In the genomic region with DNA sequence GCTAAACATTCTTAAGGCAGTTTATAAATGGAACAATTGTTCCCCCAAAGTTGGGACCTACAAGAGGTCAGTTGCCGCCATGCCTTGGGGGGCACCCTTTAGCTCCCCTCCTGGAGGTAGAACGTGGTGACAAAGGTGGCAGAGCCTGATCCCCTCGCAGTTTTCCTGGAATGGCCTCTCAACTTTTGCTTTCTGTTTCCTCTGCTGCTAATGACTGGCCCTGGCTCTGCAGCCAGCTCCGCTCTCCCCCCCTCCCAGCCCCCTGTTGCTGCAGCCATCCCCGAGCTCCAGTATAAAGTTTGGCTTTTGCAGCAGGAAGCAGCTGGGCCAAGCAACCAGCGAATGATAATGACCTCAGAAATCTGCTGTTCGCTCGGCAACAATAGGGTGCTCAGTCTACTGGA, we compare ENCODE assay signal across 8 mouse cellular contexts.
DNase-seq lines count a peak whose midpoint lies in the region; ATAC-seq and TF ChIP-seq lines count a peak whose summit lies in the region.

No protein-coding gene starts in this region.

- no peak for TF ChIP-seq POLR2A in cortical plate, adult 2 months (IDR thresholded peaks at IDR 0.05; ENCODE audit: extremely low read depth, insufficient read depth, low read length)

- peak overlapping the region; percentile 35; the same call in 1 of the 2 replicates for H3K27ac ChIP-seq in cortical plate, adult 2 months (ENCODE audit: insufficient read depth, low read length)
- peak overlapping the region; percentile 66 for H3K27ac ChIP-seq in intestine, embryonic 15.5 days
- H3K27ac ChIP-seq in liver, embryonic 12.5 days, result no peak overlapping the region
- H3K27ac ChIP-seq in neural tube, embryonic 11.5 days (ENCODE audit: low read depth, low read length), result peak overlapping the region; percentile 54; the same call in 1 of the 2 replicates

- H3K4me3 ChIP-seq in cortical plate, adult 2 months (ENCODE audit: insufficient read depth, low read length), result no peak overlapping the region
- H3K4me3 ChIP-seq in intestine, embryonic 15.5 days (replicated peaks), result peak overlapping the region; percentile 17; the same call in 1 of the 2 replicates
- peak overlapping the region; percentile 7; the same call in 1 of the 2 replicates for H3K4me3 ChIP-seq in liver, embryonic 12.5 days
- H3K4me3 ChIP-seq in neural tube, embryonic 11.5 days (ENCODE audit: low read depth, low read length), result no peak overlapping the region

- peak; percentile 60 to 71 for DNase-seq in cerebellum, postnatal 10 days
- no peak for DNase-seq in cerebellum, adult 11 months
- DNase-seq in heart, adult 11 months, result peak; percentile 98
- peak; percentile 79 for DNase-seq in neural tube, embryonic 11.5 days (ENCODE audit: low spot score)
- no peak for DNase-seq in spleen, adult 12 weeks (ENCODE audit: low spot score)

- no peak for TF ChIP-seq CTCF in cortical plate, adult 2 months (IDR thresholded peaks at IDR 0.05; ENCODE audit: extremely low read depth, insufficient read depth, low read length)

- no peaks in the 10 kb centered on the region; the same call in 1 of the 2 replicates for H3K4me1 ChIP-seq in cortical plate, adult 2 months (ENCODE audit: control insufficient read depth, insufficient read depth, low read length)
- H3K4me1 ChIP-seq in intestine, embryonic 15.5 days (replicated peaks), result peaks cover 12% of the 10 kb centered on the region; the same call in 1 of the 2 replicates
- no peaks in the 10 kb centered on the region for H3K4me1 ChIP-seq in liver, embryonic 12.5 days
- peaks cover 47% of the 10 kb centered on the region for H3K4me1 ChIP-seq in neural tube, embryonic 11.5 days (ENCODE audit: control insufficient read depth, insufficient read depth, low read length)

- H3K9me3 ChIP-seq in intestine, embryonic 15.5 days, result no peaks in the 10 kb centered on the region
- H3K9me3 ChIP-seq in liver, embryonic 12.5 days (replicated peaks), result no peaks in the 10 kb centered on the region
- no peaks in the 10 kb centered on the region for H3K9me3 ChIP-seq in neural tube, embryonic 11.5 days (ENCODE audit: control insufficient read depth, low read length)

- peak; percentile 68; the same call in 1 of the 2 replicates for ATAC-seq in intestine, embryonic 15.5 days
- no peak for ATAC-seq in liver, embryonic 12.5 days
- ATAC-seq in neural tube, embryonic 11.5 days (ENCODE audit: insufficient read depth, low FRiP score, low TSS enrichment), result peak; percentile 66

- H3K27me3 ChIP-seq in intestine, embryonic 15.5 days (replicated peaks), result no peaks in the 10 kb centered on the region
- no peaks in the 10 kb centered on the region for H3K27me3 ChIP-seq in liver, embryonic 12.5 days (replicated peaks)
- H3K27me3 ChIP-seq in neural tube, embryonic 11.5 days (ENCODE audit: control insufficient read depth, insufficient read depth, low read length), result no peaks in the 10 kb centered on the region

- no peaks in the 10 kb centered on the region for H3K36me3 ChIP-seq in intestine, embryonic 15.5 days
- no peaks in the 10 kb centered on the region for H3K36me3 ChIP-seq in liver, embryonic 12.5 days
- H3K36me3 ChIP-seq in neural tube, embryonic 11.5 days (ENCODE audit: control insufficient read depth, insufficient read depth, low read length), result no peaks in the 10 kb centered on the region

- 10% methylated on average over 8 of the region's 8 CpGs for WGBS in intestine, embryonic 15.5 days
- 8% methylated on average over 8 of the region's 8 CpGs for WGBS in liver, embryonic 12.5 days (ENCODE audit: insufficient replicate concordance)
- 4% methylated on average over 8 of the region's 8 CpGs for WGBS in neural tube, embryonic 11.5 days

- no peak overlapping the region for H3K9ac ChIP-seq in intestine, embryonic 15.5 days
- no peak overlapping the region for H3K9ac ChIP-seq in liver, embryonic 12.5 days
- H3K9ac ChIP-seq in neural tube, embryonic 11.5 days (ENCODE audit: low read length), result peak overlapping the region; percentile 33; the same call in 1 of the 2 replicates

- peak overlapping the region; percentile 59 for H3K4me2 ChIP-seq in intestine, embryonic 15.5 days (replicated peaks)
- peak overlapping the region; percentile 33 for H3K4me2 ChIP-seq in liver, embryonic 12.5 days
- H3K4me2 ChIP-seq in neural tube, embryonic 11.5 days (ENCODE audit: low read depth), result peak overlapping the region; percentile 42

Comparison
In these comparisons a context has a peak if more than half of its experiments do, and no peak if none do; other contexts are left out.
1. DNase-seq: peak in cerebellum, postnatal 10 days (2 of 2), heart, adult 11 months (single experiment) and neural tube, embryonic 11.5 days (single experiment); none in cerebellum, adult 11 months (single experiment) and spleen, adult 12 weeks (single experiment).
2. H3K4me3 ChIP-seq: peak in intestine, embryonic 15.5 days (single experiment) and liver, embryonic 12.5 days (single experiment); none in cortical plate, adult 2 months (single experiment) and neural tube, embryonic 11.5 days (single experiment).
3. Peak in every context shown above with its lines, with median percentiles within 50 percentile points of each other: H3K4me2 ChIP-seq.